Mouse (Mus musculus): ENCODE measurements around the gene Ccdc117. TPM values are rescaled to one million over a fixed set of nuclear protein-coding genes. Genes with fewer than 3 reads are reported as not detected.
"Not testable (repeated sequence)": the region's sequence is repeated elsewhere in the genome, so short reads cannot be mapped to it uniquely, and the experiment has no call there.

Ccdc117 gene
- polyA plus RNA-seq, 1 experiment from 2014 or later = 11.4 TPM

DNA sequence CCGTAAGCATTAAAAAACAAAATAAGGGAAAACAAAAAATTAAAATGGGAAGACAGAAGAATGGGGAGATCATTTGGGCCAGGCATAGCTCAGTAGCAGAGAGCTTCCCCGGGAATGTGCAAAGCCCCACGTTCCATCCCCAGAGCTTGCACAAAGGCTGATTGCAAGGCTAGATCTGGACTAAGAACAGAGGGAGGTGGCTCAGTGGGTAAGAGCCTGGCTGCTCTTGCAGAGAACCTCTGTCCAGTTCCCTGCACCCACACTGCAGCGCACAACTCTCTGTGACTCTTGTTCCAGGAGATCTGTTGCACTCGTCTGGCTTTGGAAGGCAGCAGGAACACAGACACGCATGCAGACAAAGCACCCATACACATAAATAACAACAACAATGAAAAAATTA is 26.3 kb downstream of the Ccdc117 start:
- Histone ChIP-seq H3K36me3 (replicated peaks; ENCODE audit: control insufficient read depth, insufficient read depth) (no peaks in the 10 kb centered on the region), H3K27me3 (ENCODE audit: control insufficient read depth, insufficient read depth, low read length) (no peaks in the 10 kb centered on the region), H3K9me3 (ENCODE audit: control insufficient read depth, low read length) (no peaks in the 10 kb centered on the region), H3K27ac (no peak overlapping the region), H3K9ac (no peak overlapping the region), H3K4me1 (replicated peaks; ENCODE audit: control insufficient read depth, insufficient read depth, low read length) (no peaks in the 10 kb centered on the region), H3K4me3 (replicated peaks; ENCODE audit: low read length) (no peak overlapping the region), H3K4me2 (replicated peaks) (no peak overlapping the region)
- DNase-seq (ENCODE audit: low spot score) (no peak), ATAC-seq (ENCODE audit: low FRiP score) (no peak)
- WGBS = 83% methylated on average over 6 of the region's 6 CpGs

DNA sequence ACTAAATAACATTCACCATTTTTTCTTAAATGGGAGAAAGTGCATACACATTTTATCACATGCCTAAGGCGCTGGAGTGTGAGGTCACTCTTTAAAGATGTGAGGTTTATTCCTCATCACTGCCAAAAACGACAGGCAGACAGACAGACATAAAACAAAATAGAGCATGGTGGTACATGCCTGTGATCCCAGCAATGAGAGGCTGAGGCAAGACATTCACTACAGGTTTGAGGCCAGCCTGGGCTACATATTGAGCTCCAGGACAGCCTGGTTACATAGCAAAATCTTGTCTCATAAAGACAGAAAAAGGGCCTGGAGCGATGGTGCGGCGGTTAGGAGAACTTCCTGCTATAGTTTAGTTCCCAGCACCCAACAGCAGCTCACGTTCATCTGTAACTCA is 26.8 kb downstream of the Ccdc117 start:
- 86% methylated on average over 6 of the region's 6 CpGs for WGBS

DNA sequence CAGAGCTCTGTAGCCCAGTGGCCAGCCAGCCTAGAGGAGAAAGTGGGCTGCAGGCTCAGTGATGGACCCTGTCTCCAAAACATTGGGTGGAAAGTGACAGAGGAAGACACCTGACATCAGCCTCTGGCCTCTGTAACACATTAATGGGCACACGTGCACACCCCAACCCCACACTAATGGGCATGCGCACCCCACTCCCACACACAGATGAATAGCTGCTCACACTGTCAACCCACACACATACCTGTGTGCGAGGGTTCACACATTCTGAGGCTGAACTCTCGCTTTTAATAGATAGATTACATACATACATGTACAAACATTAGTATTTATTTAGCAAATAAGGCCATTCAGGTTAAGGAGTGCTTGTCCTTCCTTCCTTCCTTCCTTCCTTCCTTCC is 27.9 kb downstream of the Ccdc117 start:
- ATAC-seq (ENCODE audit: low FRiP score) = no peak
- no peaks in the 10 kb centered on the region for H3K9me3 ChIP-seq (ENCODE audit: control insufficient read depth, low read length)
- no peak overlapping the region for H3K9ac ChIP-seq
- H3K4me2 ChIP-seq (replicated peaks) = no peak overlapping the region
- 91% methylated on average over 4 of the region's 4 CpGs for WGBS
- no peaks in the 10 kb centered on the region for H3K36me3 ChIP-seq (replicated peaks; ENCODE audit: control insufficient read depth, insufficient read depth)
- H3K4me3 ChIP-seq (replicated peaks; ENCODE audit: low read length) = no peak overlapping the region
- H3K27me3 ChIP-seq (ENCODE audit: control insufficient read depth, insufficient read depth, low read length) = no peaks in the 10 kb centered on the region
- H3K27ac ChIP-seq = no peak overlapping the region
- H3K4me1 ChIP-seq (replicated peaks; ENCODE audit: control insufficient read depth, insufficient read depth, low read length) = no peaks in the 10 kb centered on the region
- no peak for DNase-seq (ENCODE audit: low spot score)

More for the DNA sequence above, 26.8 kb downstream of the Ccdc117 start:
- H3K4me3 ChIP-seq (replicated peaks; ENCODE audit: low read length) = no peak overlapping the region
- H3K9ac ChIP-seq = no peak overlapping the region
- no peak overlapping the region for H3K4me2 ChIP-seq (replicated peaks)
- no peaks in the 10 kb centered on the region for H3K27me3 ChIP-seq (ENCODE audit: control insufficient read depth, insufficient read depth, low read length)
- no peaks in the 10 kb centered on the region for H3K4me1 ChIP-seq (replicated peaks; ENCODE audit: control insufficient read depth, insufficient read depth, low read length)
- no peak overlapping the region for H3K27ac ChIP-seq
- H3K9me3 ChIP-seq (ENCODE audit: control insufficient read depth, low read length) = no peaks in the 10 kb centered on the region
- ATAC-seq (ENCODE audit: low FRiP score) (no peak), DNase-seq (ENCODE audit: low spot score) (no peak)
- H3K36me3 ChIP-seq (replicated peaks; ENCODE audit: control insufficient read depth, insufficient read depth) = no peaks in the 10 kb centered on the region

DNA sequence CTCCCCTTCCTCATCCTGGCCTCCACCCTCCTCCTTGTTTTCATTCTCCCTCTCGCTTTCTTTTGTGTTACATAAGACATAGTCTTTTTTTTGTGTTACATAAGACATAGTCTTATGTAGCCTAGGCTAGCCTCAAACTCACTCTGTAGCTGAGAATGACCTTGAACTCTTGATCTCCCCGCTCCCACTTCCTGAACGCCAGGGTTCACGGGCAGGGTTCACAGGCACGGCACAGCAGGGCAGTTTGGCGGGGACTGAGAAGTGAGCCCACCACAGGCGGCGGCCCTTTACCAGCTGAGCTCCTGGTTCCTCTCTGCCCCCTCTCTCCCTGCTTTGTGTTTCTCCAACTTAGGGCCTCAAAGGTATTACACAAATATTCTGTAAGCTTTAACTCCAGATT is 29.0 kb downstream of the Ccdc117 start:
- no peak overlapping the region for H3K4me2 ChIP-seq (replicated peaks)
- ATAC-seq (ENCODE audit: low FRiP score) = no peak

DNA sequence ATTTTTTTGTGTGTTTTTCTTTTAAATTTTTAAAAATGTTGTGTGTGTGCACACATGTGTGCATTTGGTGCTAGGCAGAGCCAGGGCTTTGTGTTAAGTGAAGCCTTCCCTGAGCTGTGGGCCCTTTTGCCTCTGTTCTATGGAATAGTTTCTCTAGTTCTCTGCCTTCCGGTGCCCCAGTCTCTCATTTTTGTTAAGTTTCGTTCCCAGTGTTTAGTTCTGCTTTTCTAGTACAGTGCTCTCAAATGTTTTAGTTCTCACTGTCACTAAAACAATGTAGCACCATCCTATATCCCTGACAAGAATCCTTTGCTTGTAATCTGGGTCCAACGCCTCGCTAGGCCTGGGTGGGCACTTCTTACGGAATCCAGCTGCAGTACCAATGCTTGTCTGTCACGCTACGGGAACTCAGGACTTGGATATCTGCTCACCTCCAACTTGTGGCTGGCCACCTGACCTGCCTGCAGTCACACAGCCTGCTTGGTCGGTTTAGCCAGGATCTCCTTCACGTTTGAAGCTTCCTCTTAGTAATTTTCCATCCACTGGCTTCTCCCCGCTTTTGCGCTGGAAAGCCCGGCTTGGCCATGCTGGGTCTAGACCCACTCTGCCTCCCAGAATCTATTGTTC is 29.8 kb downstream of the Ccdc117 start:
- ATAC-seq (ENCODE audit: low FRiP score) (no peak), DNase-seq (ENCODE audit: low spot score) (no peak)
- Histone ChIP-seq H3K9me3 (ENCODE audit: control insufficient read depth, low read length) (no peaks in the 10 kb centered on the region), H3K36me3 (replicated peaks; ENCODE audit: control insufficient read depth, insufficient read depth) (no peaks in the 10 kb centered on the region), H3K4me1 (replicated peaks; ENCODE audit: control insufficient read depth, insufficient read depth, low read length) (no peaks in the 10 kb centered on the region), H3K4me3 (replicated peaks; ENCODE audit: low read length) (no peak overlapping the region), H3K27me3 (ENCODE audit: control insufficient read depth, insufficient read depth, low read length) (no peaks in the 10 kb centered on the region), H3K9ac (no peak overlapping the region), H3K4me2 (replicated peaks) (no peak overlapping the region), H3K27ac (no peak overlapping the region)
- 79% methylated on average over 12 of the region's 12 CpGs for WGBS

More for the DNA sequence above, 29.0 kb downstream of the Ccdc117 start:
- no peak for DNase-seq (ENCODE audit: low spot score)
- H3K27ac ChIP-seq = no peak overlapping the region
- H3K4me3 ChIP-seq (replicated peaks; ENCODE audit: low read length) = no peak overlapping the region
- no peaks in the 10 kb centered on the region for H3K27me3 ChIP-seq (ENCODE audit: control insufficient read depth, insufficient read depth, low read length)
- H3K36me3 ChIP-seq (replicated peaks; ENCODE audit: control insufficient read depth, insufficient read depth) = no peaks in the 10 kb centered on the region
- 86% methylated on average over 8 of the region's 8 CpGs for WGBS
- H3K9me3 ChIP-seq (ENCODE audit: control insufficient read depth, low read length) = no peaks in the 10 kb centered on the region
- H3K9ac ChIP-seq = no peak overlapping the region
- no peaks in the 10 kb centered on the region for H3K4me1 ChIP-seq (replicated peaks; ENCODE audit: control insufficient read depth, insufficient read depth, low read length)

DNA sequence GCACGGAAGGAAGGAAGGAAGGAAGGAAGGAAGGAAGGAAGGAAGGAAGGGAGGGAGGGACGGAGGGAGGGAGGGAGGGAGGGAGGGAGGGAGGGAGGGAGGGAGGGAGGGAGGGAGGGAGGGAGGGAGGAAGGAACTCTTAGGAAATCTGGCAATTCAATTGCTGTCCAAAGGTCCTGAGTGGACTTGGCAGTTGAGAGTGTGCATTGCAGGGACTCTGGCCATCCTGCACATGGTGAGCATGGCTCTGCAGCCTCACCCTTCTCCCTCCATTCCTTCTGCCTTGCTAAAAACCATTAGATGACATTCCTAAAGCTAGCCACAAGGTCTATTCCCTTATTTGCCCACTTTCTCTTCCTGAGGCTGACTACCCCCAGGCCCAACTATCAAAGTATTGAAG is 31.3 kb downstream of the Ccdc117 start:
- not testable (repeated sequence) for H3K4me1 ChIP-seq (replicated peaks; ENCODE audit: control insufficient read depth, insufficient read depth, low read length); H3K36me3 ChIP-seq (replicated peaks; ENCODE audit: control insufficient read depth, insufficient read depth); H3K4me2 ChIP-seq (replicated peaks); H3K27me3 ChIP-seq (ENCODE audit: control insufficient read depth, insufficient read depth, low read length); H3K27ac ChIP-seq; H3K9ac ChIP-seq; ATAC-seq (ENCODE audit: low FRiP score); H3K9me3 ChIP-seq (ENCODE audit: control insufficient read depth, low read length); H3K4me3 ChIP-seq (replicated peaks; ENCODE audit: low read length); DNase-seq (ENCODE audit: low spot score)
- 71% methylated on average over 1 of the region's 2 CpGs for WGBS

DNA sequence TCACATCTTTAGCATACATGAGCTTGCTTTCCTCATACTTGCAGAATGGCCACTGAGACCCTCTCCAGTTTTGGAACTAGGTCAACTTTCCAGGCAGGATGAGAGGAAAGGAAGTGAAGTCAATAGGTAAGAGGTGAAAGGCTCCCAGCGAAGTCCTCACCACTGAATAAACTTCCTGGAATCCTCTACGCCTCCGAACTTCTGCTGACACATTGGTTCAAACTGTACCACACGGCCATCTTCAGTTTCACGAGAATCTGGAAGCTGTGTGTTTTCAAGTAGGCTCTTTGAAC is 31.9 kb downstream of the Ccdc117 start:
- Histone ChIP-seq H3K4me1 (replicated peaks; ENCODE audit: control insufficient read depth, insufficient read depth, low read length) (no peaks in the 10 kb centered on the region), H3K9me3 (ENCODE audit: control insufficient read depth, low read length) (no peaks in the 10 kb centered on the region), H3K36me3 (replicated peaks; ENCODE audit: control insufficient read depth, insufficient read depth) (no peaks in the 10 kb centered on the region), H3K9ac (no peak overlapping the region), H3K4me3 (replicated peaks; ENCODE audit: low read length) (no peak overlapping the region), H3K27ac (no peak overlapping the region), H3K27me3 (ENCODE audit: control insufficient read depth, insufficient read depth, low read length) (no peaks in the 10 kb centered on the region), H3K4me2 (replicated peaks) (no peak overlapping the region)
- no peak for DNase-seq (ENCODE audit: low spot score)
- 87% methylated on average over 5 of the region's 5 CpGs for WGBS
- ATAC-seq (ENCODE audit: low FRiP score) = no peak

DNA sequence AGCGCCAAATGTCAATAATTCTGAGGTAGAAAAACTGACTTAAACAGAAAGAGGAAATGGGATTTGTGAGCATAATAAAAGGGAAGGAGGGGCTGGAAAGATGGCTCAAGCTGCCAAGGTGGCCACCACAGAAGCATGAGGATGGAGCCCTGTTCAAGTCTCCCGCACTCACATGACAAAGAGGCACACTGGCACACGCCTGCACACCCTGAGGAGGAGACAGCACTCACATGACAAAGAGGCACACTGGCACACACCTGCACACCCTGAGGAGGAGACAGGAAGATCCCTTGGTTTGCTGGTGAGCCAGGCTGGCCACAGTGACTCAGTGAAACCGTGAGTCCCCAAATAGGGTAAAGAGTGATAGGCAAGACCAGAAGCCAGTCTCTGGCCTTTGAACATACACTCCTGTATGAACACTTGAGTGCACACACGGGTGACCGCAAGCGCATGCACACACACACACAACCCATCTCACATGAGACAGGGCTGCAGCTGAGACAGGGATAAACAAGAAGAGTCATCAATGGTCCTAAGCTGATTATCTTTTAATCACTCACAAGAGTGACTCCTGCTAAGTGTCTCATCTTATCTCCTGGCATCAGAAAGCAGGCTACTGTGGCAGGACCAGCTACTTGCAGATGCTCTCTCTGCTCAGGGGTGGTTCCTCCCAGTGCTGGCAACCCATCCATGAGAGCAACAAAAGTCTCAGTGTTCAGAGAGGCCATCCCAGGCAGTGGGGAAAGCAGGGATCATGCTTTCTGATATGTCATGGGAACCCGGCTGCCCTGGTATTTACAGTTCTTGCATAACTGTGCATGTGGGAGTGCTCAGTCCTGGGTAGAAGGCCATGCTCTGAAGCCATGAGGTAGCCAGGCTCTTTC is 32.5 kb downstream of the Ccdc117 start:
- DNase-seq (ENCODE audit: low spot score) (no peak), ATAC-seq (ENCODE audit: low FRiP score) (no peak)
- no peak overlapping the region for H3K27ac ChIP-seq
- no peaks in the 10 kb centered on the region for H3K27me3 ChIP-seq (ENCODE audit: control insufficient read depth, insufficient read depth, low read length)
- no peak overlapping the region for H3K9ac ChIP-seq
- H3K4me3 ChIP-seq (replicated peaks; ENCODE audit: low read length) = no peak overlapping the region
- no peak overlapping the region for H3K4me2 ChIP-seq (replicated peaks)
- no peaks in the 10 kb centered on the region for H3K36me3 ChIP-seq (replicated peaks; ENCODE audit: control insufficient read depth, insufficient read depth)
- 85% methylated on average over 8 of the region's 8 CpGs for WGBS
- H3K4me1 ChIP-seq (replicated peaks; ENCODE audit: control insufficient read depth, insufficient read depth, low read length) = no peaks in the 10 kb centered on the region
- H3K9me3 ChIP-seq (ENCODE audit: control insufficient read depth, low read length) = no peaks in the 10 kb centered on the region

DNA sequence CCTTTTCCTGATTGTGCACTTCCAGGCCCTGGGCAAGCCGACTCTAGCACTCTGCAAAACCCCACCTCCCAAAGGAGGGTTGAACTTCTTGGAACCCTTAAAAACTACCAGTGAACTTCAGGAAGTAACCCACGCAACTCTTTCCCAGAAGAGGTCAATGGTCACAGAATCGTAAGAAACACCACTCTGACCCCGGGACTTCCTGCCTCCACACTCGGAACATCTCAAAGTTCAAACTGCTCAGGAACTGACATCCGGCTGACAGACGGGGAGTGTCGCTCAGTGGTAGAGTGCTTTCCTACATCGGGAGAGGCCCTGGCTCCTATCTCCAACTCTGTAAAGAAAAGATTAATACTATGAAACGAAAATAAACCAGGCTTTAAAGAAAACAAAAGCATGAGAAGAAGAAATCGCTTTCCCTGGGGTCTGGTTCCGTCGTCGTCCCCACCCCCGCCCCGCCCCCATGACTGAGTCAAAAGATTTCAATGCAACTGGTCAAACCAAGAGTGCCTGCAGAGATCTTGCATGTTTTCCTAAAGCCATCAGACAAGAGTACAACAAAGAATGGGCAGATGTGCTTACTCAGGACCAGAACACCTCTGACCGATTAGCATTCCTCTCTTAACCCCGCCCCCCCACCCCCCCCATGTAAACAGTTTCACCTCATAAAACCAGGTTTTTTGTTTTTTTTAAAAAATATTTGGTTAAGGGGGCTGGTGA is 36.0 kb downstream of the Ccdc117 start:
- no peak for ATAC-seq (ENCODE audit: low FRiP score)
- H3K4me3 ChIP-seq (replicated peaks; ENCODE audit: low read length) = no peak overlapping the region

More for the DNA sequence above, 36.0 kb downstream of the Ccdc117 start:
- no peaks in the 10 kb centered on the region for H3K27me3 ChIP-seq (ENCODE audit: control insufficient read depth, insufficient read depth, low read length)
- no peaks in the 10 kb centered on the region for H3K4me1 ChIP-seq (replicated peaks; ENCODE audit: control insufficient read depth, insufficient read depth, low read length)
- no peak overlapping the region for H3K27ac ChIP-seq
- H3K9me3 ChIP-seq (ENCODE audit: control insufficient read depth, low read length) = no peaks in the 10 kb centered on the region
- H3K9ac ChIP-seq = no peak overlapping the region
- WGBS = 31% methylated on average over 18 of the region's 18 CpGs
- no peak for DNase-seq (ENCODE audit: low spot score)
- H3K36me3 ChIP-seq (replicated peaks; ENCODE audit: control insufficient read depth, insufficient read depth) = no peaks in the 10 kb centered on the region
- H3K4me2 ChIP-seq (replicated peaks) = 0 out of 2 replicates have a peak overlapping the region, but pooled peaks have one; percentile 7

All from hindbrain, embryonic 14.5 days (tissue).